Mouse (Mus musculus): ENCODE results near the gene Gsta1. TPM values are rescaled to one million over a fixed set of nuclear protein-coding genes. Genes with fewer than 3 reads are reported as not detected.
A peak's percentile ranks its signal among the peaks of the same experiment; 100 is the strongest.
"Not testable (repeated sequence)": the region's sequence is repeated elsewhere in the genome, so short reads cannot be mapped to it uniquely, and the experiment has no call there.

The Gsta1 gene
- polyA plus RNA-seq, 1 experiment from 2014 or later: 2.8 TPM

DNA sequence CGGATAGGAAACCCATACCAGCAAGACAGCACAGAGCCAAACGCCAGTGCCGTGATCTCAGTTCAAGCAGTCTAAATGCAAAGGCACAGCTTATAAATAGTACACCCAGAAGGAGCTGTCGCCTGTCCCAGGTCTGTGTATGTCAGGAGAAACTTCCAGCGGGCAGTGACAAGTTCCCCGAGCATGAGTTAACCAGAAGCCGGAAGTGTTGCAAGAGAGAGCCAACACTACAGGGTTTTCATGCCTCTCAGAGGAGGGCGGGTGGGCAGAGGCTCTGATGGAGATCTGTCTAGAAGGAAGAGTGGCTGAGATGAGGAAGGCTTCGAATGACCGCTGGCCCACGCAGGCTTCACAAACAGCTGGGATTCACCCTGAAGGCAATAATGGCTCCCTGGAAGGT is 5.2 kb upstream of the Gsta1 start:
- no peaks in the 10 kb centered on the region for H3K9me3 ChIP-seq (ENCODE audit: low read length)
- H3K27ac ChIP-seq (ENCODE audit: low read length): no peak overlapping the region
- no peaks in the 10 kb centered on the region for H3K36me3 ChIP-seq (ENCODE audit: insufficient read depth, low read length)
- ATAC-seq (ENCODE audit: low FRiP score, low TSS enrichment): no peak
- H3K27me3 ChIP-seq (ENCODE audit: insufficient read depth, low read length): no peaks in the 10 kb centered on the region
- no peak overlapping the region for H3K9ac ChIP-seq (replicated peaks; ENCODE audit: low read length)
- WGBS: 67% methylated on average over 11 of the region's 11 CpGs
- H3K4me1 ChIP-seq (ENCODE audit: insufficient read depth, low read length): peaks cover 7% of the 10 kb centered on the region
- no peak overlapping the region for H3K4me2 ChIP-seq (replicated peaks; ENCODE audit: low read depth, low read length)
- H3K4me3 ChIP-seq (ENCODE audit: low read length): no peak overlapping the region

GRCm38 (mm10) chr9:78228122-78228521 is 2.3 kb upstream of the Gsta1 start:
- no peak overlapping the region for H3K9ac ChIP-seq (replicated peaks; ENCODE audit: low read length)
- H3K9me3 ChIP-seq (ENCODE audit: low read length): no peaks in the 10 kb centered on the region
- WGBS: 90% methylated on average over 2 of the region's 2 CpGs
- H3K4me2 ChIP-seq (replicated peaks; ENCODE audit: low read depth, low read length): no peak overlapping the region
- no peak overlapping the region for H3K27ac ChIP-seq (ENCODE audit: low read length)
- no peak overlapping the region for H3K4me3 ChIP-seq (ENCODE audit: low read length)
- no peaks in the 10 kb centered on the region for H3K36me3 ChIP-seq (ENCODE audit: insufficient read depth, low read length)
- H3K4me1 ChIP-seq (ENCODE audit: insufficient read depth, low read length): peaks cover 5% of the 10 kb centered on the region
- H3K27me3 ChIP-seq (ENCODE audit: insufficient read depth, low read length): no peaks in the 10 kb centered on the region
- no peak for ATAC-seq (ENCODE audit: low FRiP score, low TSS enrichment)

DNA sequence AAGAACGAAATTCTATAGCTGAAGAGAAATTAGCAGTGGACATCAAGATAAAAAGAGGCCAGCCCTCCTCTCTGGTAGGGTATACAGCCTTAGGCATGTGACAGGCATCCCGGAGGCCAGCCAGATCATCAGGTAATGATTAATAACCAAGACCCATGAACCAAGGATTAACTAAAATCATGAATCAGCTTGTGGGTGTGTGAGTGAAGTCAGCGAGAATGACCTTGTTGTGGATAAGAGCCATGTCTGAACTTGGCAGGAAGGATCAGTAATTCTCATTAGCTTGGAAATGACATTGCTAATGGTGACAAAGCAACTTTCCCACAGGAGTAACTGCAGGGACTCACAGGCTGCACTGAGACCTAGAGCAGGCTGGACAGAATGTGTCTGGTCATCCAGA is 798 bp upstream of the Gsta1 start:
- H3K36me3 ChIP-seq (ENCODE audit: insufficient read depth, low read length); H3K4me3 ChIP-seq (ENCODE audit: low read length); H3K4me2 ChIP-seq (replicated peaks; ENCODE audit: low read depth, low read length); H3K9me3 ChIP-seq (ENCODE audit: low read length); H3K27ac ChIP-seq (ENCODE audit: low read length); H3K9ac ChIP-seq (replicated peaks; ENCODE audit: low read length); H3K27me3 ChIP-seq (ENCODE audit: insufficient read depth, low read length); H3K4me1 ChIP-seq (ENCODE audit: insufficient read depth, low read length): not testable (repeated sequence)
- 48% methylated on average over 3 of the region's 3 CpGs for WGBS
- ATAC-seq (ENCODE audit: low FRiP score, low TSS enrichment): peak; percentile 57; the same call in 1 of the 2 replicates

- no CpG with 5 or more reads among the region's 10 CpGs for WGBS
- H3K9ac ChIP-seq (replicated peaks; ENCODE audit: low read length); ATAC-seq (ENCODE audit: low FRiP score, low TSS enrichment); H3K27me3 ChIP-seq (ENCODE audit: insufficient read depth, low read length); H3K4me1 ChIP-seq (ENCODE audit: insufficient read depth, low read length); H3K4me2 ChIP-seq (replicated peaks; ENCODE audit: low read depth, low read length); H3K27ac ChIP-seq (ENCODE audit: low read length); H3K4me3 ChIP-seq (ENCODE audit: low read length); H3K36me3 ChIP-seq (ENCODE audit: insufficient read depth, low read length); H3K9me3 ChIP-seq (ENCODE audit: low read length): not testable (repeated sequence)
Measured at GRCm38 (mm10) chr9:78233121-78233695, 2.8 kb downstream of the Gsta1 start.

DNA sequence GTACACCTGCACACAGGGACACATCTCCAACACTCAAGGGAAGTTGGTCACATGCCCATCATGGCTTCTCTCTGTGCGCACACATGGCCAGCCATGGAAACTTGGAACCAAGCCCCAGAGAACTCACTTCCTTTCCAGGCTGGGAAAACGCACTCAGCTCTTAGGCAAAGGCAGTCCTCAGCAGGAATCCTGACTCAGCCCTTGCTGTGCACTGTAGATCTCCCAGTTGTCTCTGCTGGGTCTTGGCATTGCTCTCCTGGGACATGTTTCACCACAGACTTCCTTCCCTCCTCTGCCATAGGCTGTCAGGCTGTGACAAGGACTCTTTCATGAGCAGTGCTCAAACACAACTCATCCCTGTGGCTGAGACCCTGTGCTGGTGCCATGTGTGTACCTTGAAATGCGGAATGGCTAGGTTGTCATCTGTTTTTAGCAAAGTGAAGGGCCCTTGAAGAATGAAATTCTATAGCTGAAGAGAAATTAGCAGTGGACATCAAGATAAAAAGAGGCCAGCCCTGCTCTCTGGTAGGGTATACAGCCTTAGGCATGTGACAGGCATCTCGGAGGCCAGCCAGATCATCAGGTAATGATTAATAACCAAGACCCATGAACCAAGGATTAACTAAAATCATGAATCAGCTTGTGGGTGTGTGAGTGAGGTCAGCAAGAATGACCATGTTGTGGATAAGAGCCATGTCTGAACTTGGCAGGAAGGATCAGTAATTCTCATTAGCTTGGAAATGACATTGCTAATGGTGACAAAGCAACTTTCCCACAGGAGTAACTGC is 25.4 kb downstream of the Gsta1 start:
- not testable (repeated sequence) for H3K36me3 ChIP-seq (ENCODE audit: insufficient read depth, low read length); H3K27ac ChIP-seq (ENCODE audit: low read length); H3K4me2 ChIP-seq (replicated peaks; ENCODE audit: low read depth, low read length); H3K27me3 ChIP-seq (ENCODE audit: insufficient read depth, low read length); H3K4me3 ChIP-seq (ENCODE audit: low read length); H3K9me3 ChIP-seq (ENCODE audit: low read length); H3K9ac ChIP-seq (replicated peaks; ENCODE audit: low read length); H3K4me1 ChIP-seq (ENCODE audit: insufficient read depth, low read length)
- 60% methylated on average over 4 of the region's 4 CpGs for WGBS
- ATAC-seq (ENCODE audit: low FRiP score, low TSS enrichment): peak; percentile 70

DNA sequence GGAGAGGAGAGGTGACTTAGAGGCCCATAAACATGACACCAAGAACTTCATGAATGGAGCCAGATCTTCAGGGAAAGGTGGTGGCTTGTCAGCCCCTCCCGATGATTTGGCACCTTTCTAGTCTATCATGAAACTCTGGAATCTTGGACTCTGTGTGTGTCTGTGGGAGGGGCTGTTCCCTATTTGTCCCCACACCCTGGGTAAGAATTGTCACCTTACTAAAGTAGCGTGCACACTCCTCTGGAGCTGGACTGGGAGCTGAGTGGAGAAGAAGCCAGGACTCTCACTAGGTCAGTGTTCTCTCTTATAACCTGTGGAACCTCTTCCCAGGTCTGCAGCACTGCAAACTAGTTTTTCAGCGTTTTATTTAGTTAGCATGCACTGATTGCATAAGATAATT is 26.5 kb downstream of the Gsta1 start, which contains the start of gene Gm3776:
Gm3776 (plus strand) TSS at position 216 of the 400 bp plus-strand sequence.
- 73% methylated on average over 1 of the region's 3 CpGs for WGBS
- not testable (repeated sequence) for H3K9ac ChIP-seq (replicated peaks; ENCODE audit: low read length); ATAC-seq (ENCODE audit: low FRiP score, low TSS enrichment); H3K4me3 ChIP-seq (ENCODE audit: low read length); H3K27ac ChIP-seq (ENCODE audit: low read length); H3K9me3 ChIP-seq (ENCODE audit: low read length); H3K4me1 ChIP-seq (ENCODE audit: insufficient read depth, low read length); H3K4me2 ChIP-seq (replicated peaks; ENCODE audit: low read depth, low read length); H3K27me3 ChIP-seq (ENCODE audit: insufficient read depth, low read length); H3K36me3 ChIP-seq (ENCODE audit: insufficient read depth, low read length)

GRCm38 (mm10) chr9:78259688-78260087 is 29.2 kb downstream of the Gsta1 start:
- H3K9ac ChIP-seq (replicated peaks; ENCODE audit: low read length); H3K9me3 ChIP-seq (ENCODE audit: low read length); H3K4me1 ChIP-seq (ENCODE audit: insufficient read depth, low read length); H3K36me3 ChIP-seq (ENCODE audit: insufficient read depth, low read length); H3K27ac ChIP-seq (ENCODE audit: low read length); H3K4me2 ChIP-seq (replicated peaks; ENCODE audit: low read depth, low read length); H3K27me3 ChIP-seq (ENCODE audit: insufficient read depth, low read length); H3K4me3 ChIP-seq (ENCODE audit: low read length): not testable (repeated sequence)
- peak; percentile 65; the same call in 1 of the 2 replicates for ATAC-seq (ENCODE audit: low FRiP score, low TSS enrichment)
- 0% methylated on average over 1 of the region's 6 CpGs for WGBS

- not testable (repeated sequence) for H3K36me3 ChIP-seq (ENCODE audit: insufficient read depth, low read length); H3K27me3 ChIP-seq (ENCODE audit: insufficient read depth, low read length); H3K9me3 ChIP-seq (ENCODE audit: low read length); H3K4me3 ChIP-seq (ENCODE audit: low read length); H3K9ac ChIP-seq (replicated peaks; ENCODE audit: low read length); H3K27ac ChIP-seq (ENCODE audit: low read length); H3K4me1 ChIP-seq (ENCODE audit: insufficient read depth, low read length); ATAC-seq (ENCODE audit: low FRiP score, low TSS enrichment); H3K4me2 ChIP-seq (replicated peaks; ENCODE audit: low read depth, low read length)
- WGBS: 86% methylated on average over 3 of the region's 3 CpGs
Measured at GRCm38 (mm10) chr9:78270945-78271344, 40.5 kb downstream of the Gsta1 start.

- not testable (repeated sequence) for H3K27me3 ChIP-seq (ENCODE audit: insufficient read depth, low read length); H3K9me3 ChIP-seq (ENCODE audit: low read length); H3K9ac ChIP-seq (replicated peaks; ENCODE audit: low read length); H3K36me3 ChIP-seq (ENCODE audit: insufficient read depth, low read length); H3K4me2 ChIP-seq (replicated peaks; ENCODE audit: low read depth, low read length); H3K4me1 ChIP-seq (ENCODE audit: insufficient read depth, low read length); H3K4me3 ChIP-seq (ENCODE audit: low read length); H3K27ac ChIP-seq (ENCODE audit: low read length)
- peak; percentile 77; the same call in 1 of the 2 replicates for ATAC-seq (ENCODE audit: low FRiP score, low TSS enrichment)
- whole genome bisulfite sequencing: 80% methylated on average over 4 of the region's 4 CpGs
Measured at GRCm38 (mm10) chr9:78282002-78282711, 51.7 kb downstream of the Gsta1 start.

GRCm38 (mm10) chr9:78289063-78289462 is 58.6 kb downstream of the Gsta1 start:
- not testable (repeated sequence) for H3K4me2 ChIP-seq (replicated peaks; ENCODE audit: low read depth, low read length); H3K4me3 ChIP-seq (ENCODE audit: low read length); H3K9me3 ChIP-seq (ENCODE audit: low read length); H3K27ac ChIP-seq (ENCODE audit: low read length); H3K36me3 ChIP-seq (ENCODE audit: insufficient read depth, low read length); H3K4me1 ChIP-seq (ENCODE audit: insufficient read depth, low read length); H3K9ac ChIP-seq (replicated peaks; ENCODE audit: low read length); ATAC-seq (ENCODE audit: low FRiP score, low TSS enrichment); H3K27me3 ChIP-seq (ENCODE audit: insufficient read depth, low read length)
- 75% methylated on average over 1 of the region's 1 CpGs for WGBS
